Mouse (Mus musculus): Measurements from ENCODE around the gene Cacna1d. TPM values are rescaled to one million over a fixed set of nuclear protein-coding genes. Genes with fewer than 3 reads are reported as not detected.

The Cacna1d gene
- polyA plus RNA-seq, 1 experiment from 2014 or later, result 2.6 TPM

DNA sequence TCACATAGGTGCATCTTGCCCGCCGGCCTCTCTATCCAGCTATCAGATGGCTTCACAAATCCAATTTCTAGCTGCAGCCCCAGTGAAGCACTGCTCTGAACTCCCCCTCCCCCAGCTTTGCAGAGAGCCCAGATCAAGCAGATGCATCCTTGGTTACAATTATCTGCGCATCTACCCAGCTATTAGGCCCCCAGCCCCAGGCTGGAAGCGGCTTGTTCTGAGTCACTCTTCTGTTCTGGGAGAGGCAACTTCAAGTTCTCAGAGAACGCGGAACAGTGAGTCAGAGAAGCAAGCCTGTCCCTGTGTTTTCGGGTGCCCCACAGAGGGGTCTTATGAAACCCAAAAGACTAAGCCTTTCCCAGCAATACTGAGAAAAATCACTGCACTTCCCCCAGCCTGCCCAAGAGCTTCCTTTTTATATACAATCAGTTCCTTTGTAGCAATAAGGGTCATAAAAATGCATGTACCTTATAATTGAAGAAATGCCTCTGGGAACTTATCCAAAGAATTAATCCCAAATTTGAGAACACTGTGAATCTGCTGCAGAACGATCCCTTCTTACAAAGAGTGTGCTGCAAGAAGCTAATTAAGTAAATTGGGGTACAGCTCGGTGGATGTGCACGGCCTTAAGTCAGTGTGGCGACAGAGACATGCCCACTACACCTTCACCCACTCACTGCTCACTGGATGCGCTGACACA is 235.4 kb downstream of the Cacna1d start:
- Histone ChIP-seq H3K36me3 (ENCODE audit: control insufficient read depth, insufficient read depth, low read length) (no peaks in the 10 kb centered on the region), H3K9ac (ENCODE audit: low read depth, low read length) (no peak overlapping the region), H3K4me1 (ENCODE audit: control insufficient read depth, insufficient read depth, low read length) (0 out of 2 replicates have a peak, but pooled peaks cover 4% of the 10 kb centered on the region), H3K4me2 (ENCODE audit: low read depth, low read length) (no peak overlapping the region), H3K27ac (ENCODE audit: low read length) (no peak overlapping the region), H3K27me3 (replicated peaks; ENCODE audit: control insufficient read depth, insufficient read depth, low read length) (no peaks in the 10 kb centered on the region), H3K9me3 (ENCODE audit: control insufficient read depth, low read length) (no peaks in the 10 kb centered on the region), H3K4me3 (ENCODE audit: low read length) (no peak overlapping the region)
- ATAC-seq, result no peak
- WGBS, result 70% methylated on average over 12 of the region's 12 CpGs

GRCm38 (mm10) chr14:30254776-30255175 is 236.5 kb downstream of the Cacna1d start:
- 71% methylated on average over 4 of the region's 4 CpGs for WGBS
- H3K27me3 ChIP-seq (replicated peaks; ENCODE audit: control insufficient read depth, insufficient read depth, low read length), result no peaks in the 10 kb centered on the region
- no peak overlapping the region for H3K4me2 ChIP-seq (ENCODE audit: low read depth, low read length)
- no peak overlapping the region for H3K27ac ChIP-seq (ENCODE audit: low read length)
- H3K4me1 ChIP-seq (ENCODE audit: control insufficient read depth, insufficient read depth, low read length), result 0 out of 2 replicates have a peak, but pooled peaks cover 4% of the 10 kb centered on the region
- ATAC-seq, result no peak
- no peak overlapping the region for H3K9ac ChIP-seq (ENCODE audit: low read depth, low read length)
- no peaks in the 10 kb centered on the region for H3K36me3 ChIP-seq (ENCODE audit: control insufficient read depth, insufficient read depth, low read length)
- H3K4me3 ChIP-seq (ENCODE audit: low read length), result no peak overlapping the region
- no peaks in the 10 kb centered on the region for H3K9me3 ChIP-seq (ENCODE audit: control insufficient read depth, low read length)

- Histone ChIP-seq H3K27me3 (replicated peaks; ENCODE audit: control insufficient read depth, insufficient read depth, low read length) (no peaks in the 10 kb centered on the region), H3K9ac (ENCODE audit: low read depth, low read length) (no peak overlapping the region), H3K4me2 (ENCODE audit: low read depth, low read length) (no peak overlapping the region), H3K9me3 (ENCODE audit: control insufficient read depth, low read length) (no peaks in the 10 kb centered on the region), H3K36me3 (ENCODE audit: control insufficient read depth, insufficient read depth, low read length) (no peaks in the 10 kb centered on the region), H3K4me1 (ENCODE audit: control insufficient read depth, insufficient read depth, low read length) (0 out of 2 replicates have a peak, but pooled peaks cover 4% of the 10 kb centered on the region), H3K27ac (ENCODE audit: low read length) (no peak overlapping the region), H3K4me3 (ENCODE audit: low read length) (no peak overlapping the region)
- no peak for ATAC-seq
- 74% methylated on average over 2 of the region's 2 CpGs for WGBS
These were observed 238.4 kb downstream of the Cacna1d start for GRCm38 (mm10) chr14:30252824-30253223.

DNA sequence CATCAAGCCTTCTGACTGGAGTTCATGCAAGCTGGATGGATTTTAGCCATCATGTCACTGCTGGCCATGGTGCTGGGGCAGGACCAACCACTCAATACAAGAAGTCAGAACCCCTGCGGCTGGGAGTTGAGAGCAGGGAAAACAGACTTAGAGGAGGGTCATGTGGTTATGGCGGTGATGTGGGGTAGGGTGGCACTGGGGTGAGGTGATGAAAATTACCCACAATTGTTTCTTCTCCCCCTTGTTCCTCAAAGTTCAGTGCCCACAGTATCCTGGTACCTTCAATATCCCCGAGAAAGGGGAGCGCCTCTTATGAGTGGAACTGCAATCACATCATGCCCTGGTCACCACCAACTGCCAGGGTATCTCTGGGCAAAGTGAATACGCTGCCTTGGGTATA is 239.9 kb downstream of the Cacna1d start:
- Histone ChIP-seq H3K4me1 (ENCODE audit: control insufficient read depth, insufficient read depth, low read length) (0 out of 2 replicates have a peak, but pooled peaks cover 4% of the 10 kb centered on the region), H3K9ac (ENCODE audit: low read depth, low read length) (no peak overlapping the region), H3K36me3 (ENCODE audit: control insufficient read depth, insufficient read depth, low read length) (no peaks in the 10 kb centered on the region), H3K4me2 (ENCODE audit: low read depth, low read length) (no peak overlapping the region), H3K27me3 (replicated peaks; ENCODE audit: control insufficient read depth, insufficient read depth, low read length) (no peaks in the 10 kb centered on the region), H3K9me3 (ENCODE audit: control insufficient read depth, low read length) (no peaks in the 10 kb centered on the region), H3K27ac (ENCODE audit: low read length) (no peak overlapping the region), H3K4me3 (ENCODE audit: low read length) (no peak overlapping the region)
- ATAC-seq, result no peak
- 89% methylated on average over 5 of the region's 5 CpGs for WGBS

GRCm38 (mm10) chr14:30249591-30249990 is 241.7 kb downstream of the Cacna1d start:
- Histone ChIP-seq H3K4me1 (ENCODE audit: control insufficient read depth, insufficient read depth, low read length) (no peaks in the 10 kb centered on the region), H3K4me2 (ENCODE audit: low read depth, low read length) (no peak overlapping the region), H3K27me3 (replicated peaks; ENCODE audit: control insufficient read depth, insufficient read depth, low read length) (no peaks in the 10 kb centered on the region), H3K36me3 (ENCODE audit: control insufficient read depth, insufficient read depth, low read length) (no peaks in the 10 kb centered on the region), H3K27ac (ENCODE audit: low read length) (no peak overlapping the region), H3K9me3 (ENCODE audit: control insufficient read depth, low read length) (no peaks in the 10 kb centered on the region), H3K9ac (ENCODE audit: low read depth, low read length) (no peak overlapping the region), H3K4me3 (ENCODE audit: low read length) (no peak overlapping the region)
- ATAC-seq, result no peak
- 76% methylated on average over 4 of the region's 4 CpGs for WGBS

DNA sequence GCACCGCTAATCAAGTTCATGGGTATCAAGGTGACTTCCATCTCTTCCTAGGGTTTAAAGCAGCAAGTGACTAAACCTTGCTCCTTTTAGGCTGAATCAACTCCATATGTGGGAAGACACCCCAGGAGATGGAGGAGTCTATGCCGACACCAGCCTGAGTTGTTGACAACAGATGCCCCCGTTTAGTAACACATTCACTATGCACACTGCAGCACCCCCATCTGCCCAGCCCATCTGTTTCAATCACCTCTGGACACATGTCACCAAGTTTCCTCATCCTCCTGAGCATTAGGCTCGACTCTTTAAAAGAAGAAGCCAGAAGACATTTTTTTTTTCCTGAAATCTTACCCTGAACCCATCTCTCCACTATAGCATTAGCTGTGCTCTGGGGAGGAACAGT is 242.4 kb downstream of the Cacna1d start:
- H3K4me1 ChIP-seq (ENCODE audit: control insufficient read depth, insufficient read depth, low read length), result no peaks in the 10 kb centered on the region
- H3K9me3 ChIP-seq (ENCODE audit: control insufficient read depth, low read length), result no peaks in the 10 kb centered on the region
- no peaks in the 10 kb centered on the region for H3K27me3 ChIP-seq (replicated peaks; ENCODE audit: control insufficient read depth, insufficient read depth, low read length)
- no peak overlapping the region for H3K4me2 ChIP-seq (ENCODE audit: low read depth, low read length)
- H3K4me3 ChIP-seq (ENCODE audit: low read length), result no peak overlapping the region
- 87% methylated on average over 4 of the region's 4 CpGs for WGBS
- no peak overlapping the region for H3K27ac ChIP-seq (ENCODE audit: low read length)
- H3K36me3 ChIP-seq (ENCODE audit: control insufficient read depth, insufficient read depth, low read length), result no peaks in the 10 kb centered on the region
- no peak overlapping the region for H3K9ac ChIP-seq (ENCODE audit: low read depth, low read length)
- no peak for ATAC-seq

DNA sequence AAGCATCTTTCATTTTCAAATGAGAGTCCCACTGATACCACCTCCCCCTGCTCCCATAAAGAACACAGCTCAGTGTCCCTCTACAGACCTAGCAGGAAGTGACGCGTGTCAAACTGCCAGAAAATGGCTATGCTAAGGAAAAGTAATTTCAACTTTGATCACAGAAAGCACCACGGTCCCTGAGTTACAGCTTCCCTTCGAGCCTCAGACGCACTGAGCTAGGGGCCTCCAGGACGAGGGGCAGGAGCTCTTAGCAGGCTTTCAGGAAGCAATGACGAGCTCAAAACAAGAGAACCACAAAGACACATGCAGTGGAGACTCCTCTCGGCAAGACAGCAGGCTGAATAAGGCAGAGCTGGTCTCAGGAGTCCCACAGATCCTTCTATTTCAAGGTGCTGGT is 243.1 kb downstream of the Cacna1d start:
- Histone ChIP-seq H3K27ac (ENCODE audit: low read length) (no peak overlapping the region), H3K27me3 (replicated peaks; ENCODE audit: control insufficient read depth, insufficient read depth, low read length) (no peaks in the 10 kb centered on the region), H3K4me2 (ENCODE audit: low read depth, low read length) (no peak overlapping the region), H3K36me3 (ENCODE audit: control insufficient read depth, insufficient read depth, low read length) (no peaks in the 10 kb centered on the region), H3K4me1 (ENCODE audit: control insufficient read depth, insufficient read depth, low read length) (no peaks in the 10 kb centered on the region), H3K4me3 (ENCODE audit: low read length) (no peak overlapping the region), H3K9ac (ENCODE audit: low read depth, low read length) (no peak overlapping the region), H3K9me3 (ENCODE audit: control insufficient read depth, low read length) (no peaks in the 10 kb centered on the region)
- 64% methylated on average over 8 of the region's 8 CpGs for WGBS
- no peak for ATAC-seq

DNA sequence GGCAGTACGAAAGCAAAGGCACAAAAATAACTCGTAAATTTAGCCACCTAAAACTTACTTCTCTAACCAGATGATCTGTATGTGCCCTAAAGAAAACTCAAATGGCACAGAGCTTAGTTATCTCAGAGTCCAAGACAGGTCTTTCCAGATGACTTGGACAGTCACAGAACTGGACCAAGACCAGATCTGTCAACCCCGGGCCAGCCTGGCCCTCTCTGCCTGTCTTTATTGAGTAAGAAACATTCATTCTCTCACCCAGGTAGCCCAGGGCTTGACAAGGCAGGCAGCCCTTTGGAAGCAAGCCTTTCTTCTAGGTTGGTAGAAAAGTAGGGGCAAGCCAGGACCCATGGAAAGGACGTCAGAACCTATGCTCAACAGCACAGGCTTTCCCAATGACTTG is 243.6 kb downstream of the Cacna1d start:
- Histone ChIP-seq H3K9me3 (ENCODE audit: control insufficient read depth, low read length) (no peaks in the 10 kb centered on the region), H3K4me3 (ENCODE audit: low read length) (no peak overlapping the region), H3K9ac (ENCODE audit: low read depth, low read length) (no peak overlapping the region), H3K4me2 (ENCODE audit: low read depth, low read length) (no peak overlapping the region), H3K36me3 (ENCODE audit: control insufficient read depth, insufficient read depth, low read length) (no peaks in the 10 kb centered on the region), H3K4me1 (ENCODE audit: control insufficient read depth, insufficient read depth, low read length) (no peaks in the 10 kb centered on the region), H3K27me3 (replicated peaks; ENCODE audit: control insufficient read depth, insufficient read depth, low read length) (no peaks in the 10 kb centered on the region), H3K27ac (ENCODE audit: low read length) (no peak overlapping the region)
- 81% methylated on average over 4 of the region's 4 CpGs for WGBS
- ATAC-seq, result no peak

- H3K9me3 ChIP-seq (ENCODE audit: control insufficient read depth, low read length), result no peaks in the 10 kb centered on the region
- no peak overlapping the region for H3K4me2 ChIP-seq (ENCODE audit: low read depth, low read length)
- H3K27ac ChIP-seq (ENCODE audit: low read length), result no peak overlapping the region
- no peaks in the 10 kb centered on the region for H3K36me3 ChIP-seq (ENCODE audit: control insufficient read depth, insufficient read depth, low read length)
- no peaks in the 10 kb centered on the region for H3K27me3 ChIP-seq (replicated peaks; ENCODE audit: control insufficient read depth, insufficient read depth, low read length)
- no peaks in the 10 kb centered on the region for H3K4me1 ChIP-seq (ENCODE audit: control insufficient read depth, insufficient read depth, low read length)
- WGBS, result 86% methylated on average over 5 of the region's 5 CpGs
- H3K4me3 ChIP-seq (ENCODE audit: low read length), result no peak overlapping the region
- H3K9ac ChIP-seq (ENCODE audit: low read depth, low read length), result no peak overlapping the region
- no peak for ATAC-seq
These were observed 246.5 kb downstream of the Cacna1d start for GRCm38 (mm10) chr14:30244776-30245175.

DNA sequence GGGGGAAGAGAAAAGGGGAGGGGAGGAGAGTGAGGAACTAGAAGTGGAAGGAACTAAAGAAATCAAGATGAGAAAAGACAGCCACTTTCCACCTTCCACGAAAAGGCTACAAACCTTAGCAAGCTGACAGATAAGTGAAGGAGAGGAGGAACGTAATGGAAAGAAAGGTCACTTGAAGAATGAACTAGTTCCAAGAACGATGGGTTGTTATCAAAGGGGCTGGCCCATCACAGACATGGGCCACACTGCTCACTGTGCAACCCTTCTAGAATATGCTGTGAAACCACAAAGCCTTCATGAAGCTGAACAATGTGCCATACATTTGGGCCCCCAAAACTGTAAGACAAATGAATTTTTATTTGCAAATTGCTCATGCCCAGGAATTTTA is 248.4 kb downstream of the Cacna1d start:
- no peak overlapping the region for H3K27ac ChIP-seq (ENCODE audit: low read length)
- no peaks in the 10 kb centered on the region for H3K4me1 ChIP-seq (ENCODE audit: control insufficient read depth, insufficient read depth, low read length)
- no peaks in the 10 kb centered on the region for H3K27me3 ChIP-seq (replicated peaks; ENCODE audit: control insufficient read depth, insufficient read depth, low read length)
- no peak overlapping the region for H3K9ac ChIP-seq (ENCODE audit: low read depth, low read length)
- H3K9me3 ChIP-seq (ENCODE audit: control insufficient read depth, low read length), result no peaks in the 10 kb centered on the region
- ATAC-seq, result no peak
- no peaks in the 10 kb centered on the region for H3K36me3 ChIP-seq (ENCODE audit: control insufficient read depth, insufficient read depth, low read length)
- no peak overlapping the region for H3K4me2 ChIP-seq (ENCODE audit: low read depth, low read length)
- H3K4me3 ChIP-seq (ENCODE audit: low read length), result no peak overlapping the region
- WGBS, result 64% methylated on average over 3 of the region's 3 CpGs
